Mouse (Mus musculus) bone marrow, adult 2 months (tissue): ENCODE results near the gene Terf2. TPM values are rescaled to one million over a fixed set of nuclear protein-coding genes. Genes with fewer than 3 reads are reported as not detected.

Experiments
- H3K27ac ChIP-seq: fragments of 200-500 bp; 2 replicates; pipeline ENCODE4 v1.5.1; 2012; ENCODE audit warnings: low read depth, mild to moderate bottlenecking, control low read depth, inconsistent platforms, low read length; ENCODE audit not compliant: control insufficient read depth, poor library complexity, insufficient read depth
- H3K4me1 ChIP-seq: fragments of 200-500 bp; 2 replicates; pipeline ENCODE4 v1.6.1; 2011; ENCODE audit warnings: low read length; ENCODE audit not compliant: control insufficient read depth, insufficient read depth
- H3K4me3 ChIP-seq: fragments of 200-500 bp; replicated peaks from 2 replicates; pipeline ENCODE3; 2011; ENCODE audit warnings: mild to moderate bottlenecking, low read depth, low read length, control low read depth; ENCODE audit not compliant: control insufficient read depth
- CTCF ChIP-seq: fragments of 200-500 bp; IDR thresholded peaks from 2 replicates; pipeline ENCODE4 v1.5.1; 2011; ENCODE audit warnings: low read length, control low read depth; ENCODE audit not compliant: control insufficient read depth, insufficient read depth
- POLR2A ChIP-seq: fragments of 200-500 bp; IDR thresholded peaks from 2 replicates; pipeline ENCODE4 v1.6.1; 2011; ENCODE audit warnings: low read depth, mild to moderate bottlenecking, control low read depth, low read length, borderline replicate concordance; ENCODE audit not compliant: control insufficient read depth
- WGBS: fragments of 180-500 bp; shearing (Covaris S2); methylation state at CpG from one replicate; pipeline ENCODE4 v1.1.7; 2018; 5-methylcytosine and 5-hydroxymethylcytosine counted together
- polyA plus RNA-seq: library from polyadenylated mRNA; stranded (reverse); fragments of >200 nt; gene quantifications from 2 replicates; pipeline ENCODE4 v1.2.4, GENCODE M21; 2011; ENCODE audit warnings: low replicate concordance; ENCODE audit not compliant: missing spikeins, insufficient read depth, insufficient read length

The Terf2 gene
- polyA plus RNA-seq = 24.3 and 24.7 TPM in 2 replicates

- peak within 1 kb of the TSS; percentile 97 for H3K4me3 ChIP-seq
- TF ChIP-seq CTCF = no peak
- TF ChIP-seq POLR2A = peak; percentile 42; the same call in 1 of the 2 replicates
- peak within 1 kb of the TSS; percentile 93 for H3K27ac ChIP-seq
- WGBS = 3% methylated on average over 39 of the region's 39 CpGs
- H3K4me1 ChIP-seq = peaks cover 1% of the 10 kb centered on the region
These were observed at the start of gene Terf2 for GRCm38 (mm10) chr8:107096366-107097036. TSS of gene Terf2 (minus strand) at chr8:107096547.

GRCm38 (mm10) chr8:107143501-107143900 is 47.2 kb upstream of the Terf2 start:
- WGBS = 80% methylated on average over 4 of the region's 4 CpGs
- Histone ChIP-seq H3K27ac (no peak overlapping the region), H3K4me1 (no peaks in the 10 kb centered on the region), H3K4me3 (no peak overlapping the region)
- no peak for TF ChIP-seq CTCF
- no peak for TF ChIP-seq POLR2A

- 85% methylated on average over 4 of the region's 4 CpGs for WGBS
- no peaks in the 10 kb centered on the region for H3K4me1 ChIP-seq
- no peak for TF ChIP-seq CTCF
- TF ChIP-seq POLR2A = no peak
- H3K27ac ChIP-seq = no peak overlapping the region
- no peak overlapping the region for H3K4me3 ChIP-seq
These were observed 46.2 kb upstream of the Terf2 start for GRCm38 (mm10) chr8:107142539-107142938.

- Histone ChIP-seq H3K4me3 (no peak overlapping the region), H3K4me1 (no peaks in the 10 kb centered on the region; the same call in 1 of the 2 replicates), H3K27ac (no peak overlapping the region)
- TF ChIP-seq CTCF (no peak), POLR2A (no peak)
- 46% methylated on average over 13 of the region's 13 CpGs for WGBS
These were observed 43.5 kb upstream of the Terf2 start for GRCm38 (mm10) chr8:107139704-107140470.

- WGBS = 87% methylated on average over 5 of the region's 5 CpGs
- no peak overlapping the region for H3K27ac ChIP-seq
- no peak overlapping the region for H3K4me3 ChIP-seq
- H3K4me1 ChIP-seq = no peaks in the 10 kb centered on the region; the same call in 1 of the 2 replicates
- TF ChIP-seq CTCF = no peak
- no peak for TF ChIP-seq POLR2A
These were observed 42.0 kb upstream of the Terf2 start for GRCm38 (mm10) chr8:107138338-107138737.

GRCm38 (mm10) chr8:107137591-107137990 is 41.2 kb upstream of the Terf2 start:
- Histone ChIP-seq H3K27ac (no peak overlapping the region), H3K4me3 (no peak overlapping the region), H3K4me1 (no peaks in the 10 kb centered on the region; the same call in 1 of the 2 replicates)
- WGBS = 86% methylated on average over 6 of the region's 6 CpGs
- TF ChIP-seq POLR2A (no peak), CTCF (no peak)

GRCm38 (mm10) chr8:107136003-107136612 is 39.8 kb upstream of the Terf2 start:
- 80% methylated on average over 8 of the region's 8 CpGs for WGBS
- no peak overlapping the region for H3K4me3 ChIP-seq

GRCm38 (mm10) chr8:107133881-107134280 is 37.5 kb upstream of the Terf2 start:
- no peak for TF ChIP-seq POLR2A
- no peak for TF ChIP-seq CTCF
- 73% methylated on average over 6 of the region's 6 CpGs for WGBS
- no peaks in the 10 kb centered on the region; the same call in 1 of the 2 replicates for H3K4me1 ChIP-seq
- H3K27ac ChIP-seq = no peak overlapping the region
- H3K4me3 ChIP-seq = no peak overlapping the region

More at GRCm38 (mm10) chr8:107136003-107136612, 39.8 kb upstream of the Terf2 start:
- TF ChIP-seq CTCF = no peak
- TF ChIP-seq POLR2A = no peak
- Histone ChIP-seq H3K27ac (no peak overlapping the region), H3K4me1 (no peaks in the 10 kb centered on the region; the same call in 1 of the 2 replicates)
